Mouse (Mus musculus) layer of hippocampus, adult 9-11 months (tissue): Measurements from ENCODE around the gene Adssl1.

Source experiments
- DNase-seq: peaks from one replicate; pipeline ENCODE4 v3.0.0; 2022

Gene Adssl1

GRCm38 (mm10) chr12:112679027-112679996 is 59.5 kb downstream of the Adssl1 start:
- DNase-seq = no peak

GRCm38 (mm10) chr12:112683351-112683750 is 63.5 kb downstream of the Adssl1 start:
- no peak for DNase-seq

- DNase-seq = no peak
These were observed 68.6 kb downstream of the Adssl1 start for GRCm38 (mm10) chr12:112688458-112688857.
